ENCODE assay signal across 18 mouse cellular contexts in the genomic region with DNA sequence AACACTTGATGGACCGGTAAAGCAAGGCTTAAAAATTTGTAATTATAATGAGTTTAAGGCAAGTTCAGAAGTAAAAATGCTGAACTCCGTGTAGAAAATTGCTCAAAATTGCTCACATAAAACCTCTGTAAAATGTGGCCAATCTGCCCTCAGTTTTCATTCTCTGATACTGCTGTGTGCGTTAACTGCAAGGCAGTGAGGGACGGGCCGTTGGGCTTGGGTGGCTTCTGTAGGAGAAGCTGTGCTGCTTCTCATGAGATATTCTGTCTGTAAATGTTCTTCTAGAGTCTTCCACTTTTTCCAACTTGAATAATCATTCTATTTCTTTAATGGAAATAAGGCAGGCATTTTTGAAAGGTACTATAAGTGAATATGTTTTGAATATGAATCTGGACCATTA. TPM values are rescaled to one million over a fixed set of nuclear protein-coding genes. Genes with fewer than 3 reads are reported as not detected.
DNase-seq lines count a peak whose midpoint lies in the region; ATAC-seq and TF ChIP-seq lines count a peak whose summit lies in the region.
"Had no signal": no experiment of that assay in that cellular context is flagged by ENCODE, and none has a peak within 500 bp of the region (broad histone marks: within the 10 kb centered on the region; RNA-seq: fewer than 3 reads in every experiment).

No protein-coding gene starts in this region.

- H3K27ac ChIP-seq in heart, embryonic 11.5 days (ENCODE audit: low read depth, low read length), result peak overlapping the region; percentile 97
- 0 out of 2 replicates have a peak overlapping the region, but pooled peaks have one; percentile 17 for H3K27ac ChIP-seq in kidney, embryonic 14.5 days (ENCODE audit: low read depth, low read length)
- H3K27ac ChIP-seq in bone marrow, adult 2 months (ENCODE audit: control insufficient read depth, insufficient read depth, low read depth, low read length, poor library complexity), result peak overlapping the region; percentile 33
- peak overlapping the region; percentile 98 for H3K27ac ChIP-seq in liver, embryonic 15.5 days (replicated peaks)
- H3K27ac ChIP-seq: forebrain, embryonic 12.5 days; hindbrain, embryonic 12.5 days; midbrain, embryonic 13.5 days had no signal

- no peak for TF ChIP-seq CTCF in bone marrow, adult 2 months (IDR thresholded peaks at IDR 0.05; ENCODE audit: control insufficient read depth, insufficient read depth, low read length)

- no peak for TF ChIP-seq POLR2A in bone marrow, adult 2 months (IDR thresholded peaks at IDR 0.05; ENCODE audit: borderline replicate concordance, control insufficient read depth, low read depth, low read length)

- H3K4me2 ChIP-seq in heart, embryonic 11.5 days, result peak overlapping the region; percentile 57
- H3K4me2 ChIP-seq in kidney, embryonic 14.5 days (replicated peaks; ENCODE audit: low read depth, low read length), result no peak overlapping the region
- H3K4me2 ChIP-seq in liver, embryonic 15.5 days, result peak overlapping the region; percentile 71
- H3K4me2 ChIP-seq: embryonic facial prominence, embryonic 13.5 days; forebrain, embryonic 12.5 days; hindbrain, embryonic 12.5 days; midbrain, embryonic 13.5 days had no signal

- DNase-seq in heart, adult 11 months, result no peak
- no peak for DNase-seq in kidney, postnatal 36 days
- no peak for DNase-seq in adrenal gland, postnatal 25 days
- DNase-seq: cerebellum, adult 11 months; cerebellum, postnatal 36 days; gastrocnemius, postnatal 36 days; kidney, adult 11 months; retina, postnatal 1 day; thymus, postnatal 25 days had no signal

- H3K4me1 ChIP-seq in heart, embryonic 11.5 days (ENCODE audit: control insufficient read depth, insufficient read depth, low read length), result peaks cover 59% of the 10 kb centered on the region
- H3K4me1 ChIP-seq in kidney, embryonic 14.5 days (ENCODE audit: control insufficient read depth, insufficient read depth, low read length), result peaks cover 19% of the 10 kb centered on the region; the same call in 1 of the 2 replicates
- no peaks in the 10 kb centered on the region; the same call in 1 of the 2 replicates for H3K4me1 ChIP-seq in bone marrow, adult 2 months (ENCODE audit: control insufficient read depth, insufficient read depth, low read length)
- peaks cover 87% of the 10 kb centered on the region for H3K4me1 ChIP-seq in liver, embryonic 15.5 days (replicated peaks)

- H3K27me3 ChIP-seq in heart, embryonic 11.5 days (ENCODE audit: control insufficient read depth, insufficient read depth, low read length), result no peaks in the 10 kb centered on the region
- H3K27me3 ChIP-seq in kidney, embryonic 14.5 days (ENCODE audit: control insufficient read depth, insufficient read depth, low read length), result no peaks in the 10 kb centered on the region
- H3K27me3 ChIP-seq in liver, embryonic 15.5 days, result no peaks in the 10 kb centered on the region
- H3K27me3 ChIP-seq: embryonic facial prominence, embryonic 13.5 days; forebrain, embryonic 12.5 days; hindbrain, embryonic 12.5 days; midbrain, embryonic 13.5 days had no signal

- no peak overlapping the region for H3K4me3 ChIP-seq in heart, embryonic 11.5 days (ENCODE audit: low read depth, low read length)
- no peak overlapping the region for H3K4me3 ChIP-seq in kidney, embryonic 14.5 days (ENCODE audit: low read length)
- no peak overlapping the region for H3K4me3 ChIP-seq in bone marrow, adult 2 months (replicated peaks; ENCODE audit: control insufficient read depth, low read depth, low read length)
- H3K4me3 ChIP-seq in liver, embryonic 15.5 days (replicated peaks), result peak overlapping the region; percentile 42
- H3K4me3 ChIP-seq: embryonic facial prominence, embryonic 13.5 days; forebrain, embryonic 12.5 days; hindbrain, embryonic 12.5 days; midbrain, embryonic 13.5 days; myocyte had no signal

- no peaks in the 10 kb centered on the region for H3K36me3 ChIP-seq in heart, embryonic 11.5 days (ENCODE audit: control insufficient read depth, insufficient read depth, low read length)
- H3K36me3 ChIP-seq in kidney, embryonic 14.5 days (ENCODE audit: control insufficient read depth, insufficient read depth, low read length), result no peaks in the 10 kb centered on the region; the same call in 1 of the 2 replicates
- peaks cover 45% of the 10 kb centered on the region for H3K36me3 ChIP-seq in liver, embryonic 15.5 days (replicated peaks)
- H3K36me3 ChIP-seq: forebrain, embryonic 12.5 days; hindbrain, embryonic 12.5 days; midbrain, embryonic 13.5 days had no signal

- H3K9me3 ChIP-seq in heart, embryonic 11.5 days (replicated peaks; ENCODE audit: control insufficient read depth, low read length), result no peaks in the 10 kb centered on the region
- no peaks in the 10 kb centered on the region for H3K9me3 ChIP-seq in kidney, embryonic 14.5 days (ENCODE audit: control insufficient read depth, low read length)
- H3K9me3 ChIP-seq in liver, embryonic 15.5 days (replicated peaks), result no peaks in the 10 kb centered on the region
- H3K9me3 ChIP-seq: embryonic facial prominence, embryonic 13.5 days; forebrain, embryonic 12.5 days; hindbrain, embryonic 12.5 days; midbrain, embryonic 13.5 days had no signal

- no peak overlapping the region for H3K9ac ChIP-seq in heart, embryonic 11.5 days (ENCODE audit: low read depth, low read length)
- no peak overlapping the region for H3K9ac ChIP-seq in kidney, embryonic 14.5 days (ENCODE audit: low read depth, low read length)
- H3K9ac ChIP-seq in liver, embryonic 15.5 days, result peak overlapping the region; percentile 58
- H3K9ac ChIP-seq: embryonic facial prominence, embryonic 13.5 days; forebrain, embryonic 12.5 days; hindbrain, embryonic 12.5 days; midbrain, embryonic 13.5 days had no signal

- 33% methylated on average over 5 of the region's 5 CpGs for WGBS in heart, embryonic 11.5 days (ENCODE audit: insufficient replicate concordance)
- WGBS in kidney, embryonic 14.5 days, result 51% methylated on average over 5 of the region's 5 CpGs
- WGBS in bone marrow, adult 2 months, result 56% methylated on average over 5 of the region's 5 CpGs
- WGBS in liver, embryonic 15.5 days (ENCODE audit: insufficient replicate concordance), result 19% methylated on average over 5 of the region's 5 CpGs

- no peak for ATAC-seq in heart, embryonic 11.5 days (replicated peaks; ENCODE audit: insufficient number of reproducible peaks, low FRiP score, low TSS enrichment)
- ATAC-seq in kidney, embryonic 14.5 days (ENCODE audit: low FRiP score, low TSS enrichment), result no peak
- ATAC-seq in liver, embryonic 15.5 days (ENCODE audit: insufficient read depth), result no peak
- ATAC-seq: midbrain, embryonic 13.5 days had no signal

RNA-seq across cellular contexts. Expression of gene Nadk2, which starts 8.6 kb away (rescaled TPM):
- polyA plus RNA-seq in heart, embryonic 11.5 days (2014; fragmentation: Nextera tagmentation; extraction: Ambion mirVana), result 57.1 and 65.3 TPM in 2 replicates
- 19.5 and 33.0 TPM in 2 replicates for polyA plus RNA-seq in kidney, embryonic 14.5 days (2014; fragmentation: Nextera tagmentation; extraction: Ambion mirVana)
- polyA plus RNA-seq in bone marrow, adult 2 months (2011; ENCODE audit: insufficient read depth, insufficient read length, low replicate concordance, missing spikeins), result 57.6 and 70.0 TPM in 2 replicates
- polyA plus RNA-seq in liver, embryonic 15.5 days (2015; fragmentation: Nextera tagmentation; extraction: Ambion mirVana), result 97.8 and 101 TPM in 2 replicates
- total RNA-seq in adrenal gland, postnatal 25 days (2021), result 73.3 and 79.6 TPM in 2 replicates

Comparison
In these comparisons a context has a peak if more than half of its experiments do, and no peak if none do; other contexts are left out.
1. H3K27ac ChIP-seq: peak in every context shown above with its lines; median percentile 98 in liver, embryonic 15.5 days; 97 in heart, embryonic 11.5 days; 33 in bone marrow, adult 2 months; 17 in kidney, embryonic 14.5 days.